Mouse (Mus musculus) bone marrow macrophage, adult 2 months (primary cell): ENCODE results near the gene Nprl2. TPM values are rescaled to one million over a fixed set of nuclear protein-coding genes. Genes with fewer than 3 reads are reported as not detected.

Source experiments
- H3K27ac ChIP-seq: 2 replicates; pipeline ENCODE4 v1.5.1; 2012; ENCODE audit warnings: low read depth, low read length; ENCODE audit not compliant: insufficient read depth
- H3K4me1 ChIP-seq: 2 replicates; pipeline ENCODE4 v1.6.1; 2012; ENCODE audit warnings: low read length; ENCODE audit not compliant: control insufficient read depth, insufficient read depth
- H3K4me3 ChIP-seq: 2 replicates; pipeline ENCODE4 v1.5.1; 2012; ENCODE audit warnings: mild to moderate bottlenecking, low read length, moderate library complexity; ENCODE audit not compliant: insufficient read depth
- CTCF ChIP-seq: IDR thresholded peaks from 2 replicates; pipeline ENCODE4 v1.5.1; 2012; ENCODE audit warnings: low read depth, mild to moderate bottlenecking, low read length, moderate library complexity
- POLR2A ChIP-seq: IDR thresholded peaks from 2 replicates; pipeline ENCODE4 v1.6.1; 2012; ENCODE audit warnings: mild to moderate bottlenecking, low read depth, low read length, borderline replicate concordance
- polyA plus RNA-seq: library from polyadenylated mRNA; stranded (reverse); fragments of >200 nt; gene quantifications from 2 replicates; pipeline ENCODE4 v1.2.4, GENCODE M21; 2012; ENCODE audit not compliant: missing spikeins, insufficient read depth, insufficient read length

Nprl2 gene
- polyA plus RNA-seq, 1 experiment, result 22.5 TPM

GRCm38 (mm10) chr9:107544729-107545128 is 2.7 kb downstream of the Nprl2 start:
- no peak overlapping the region for H3K4me3 ChIP-seq
- TF ChIP-seq CTCF (no peak), POLR2A (no peak)
- H3K27ac ChIP-seq, result no peak overlapping the region
- peaks cover 23% of the 10 kb centered on the region for H3K4me1 ChIP-seq

GRCm38 (mm10) chr9:107545199-107545598 is 3.2 kb downstream of the Nprl2 start:
- no peak overlapping the region for H3K27ac ChIP-seq

GRCm38 (mm10) chr9:107545602-107546001 is 3.6 kb downstream of the Nprl2 start:
- TF ChIP-seq CTCF, result peak; percentile 98
- TF ChIP-seq POLR2A, result no peak
- Histone ChIP-seq H3K4me1 (peaks cover 23% of the 10 kb centered on the region), H3K4me3 (no peak overlapping the region), H3K27ac (no peak overlapping the region)

More at GRCm38 (mm10) chr9:107545199-107545598, 3.2 kb downstream of the Nprl2 start:
- Histone ChIP-seq H3K4me1 (peaks cover 23% of the 10 kb centered on the region), H3K4me3 (no peak overlapping the region)
- TF ChIP-seq CTCF (no peak), POLR2A (no peak)

GRCm38 (mm10) chr9:107547026-107547425 is 5.0 kb downstream of the Nprl2 start, which contains the start of gene Zmynd10:
Gene Zmynd10, plus strand, starts transcription at chr9:107547298.
- no peak for TF ChIP-seq POLR2A
- no peak for TF ChIP-seq CTCF
- Histone ChIP-seq H3K4me1 (peaks cover 29% of the 10 kb centered on the region), H3K4me3 (0 out of 2 replicates have a peak within 1 kb of the TSS, but pooled peaks have one; percentile 21), H3K27ac (no peak within 1 kb of the TSS)

GRCm38 (mm10) chr9:107547957-107548356 is 5.9 kb downstream of the Nprl2 start:
- H3K27ac ChIP-seq, result no peak overlapping the region
- TF ChIP-seq CTCF (no peak), POLR2A (no peak)
- H3K4me3 ChIP-seq, result no peak overlapping the region
- peaks cover 29% of the 10 kb centered on the region for H3K4me1 ChIP-seq

DNA sequence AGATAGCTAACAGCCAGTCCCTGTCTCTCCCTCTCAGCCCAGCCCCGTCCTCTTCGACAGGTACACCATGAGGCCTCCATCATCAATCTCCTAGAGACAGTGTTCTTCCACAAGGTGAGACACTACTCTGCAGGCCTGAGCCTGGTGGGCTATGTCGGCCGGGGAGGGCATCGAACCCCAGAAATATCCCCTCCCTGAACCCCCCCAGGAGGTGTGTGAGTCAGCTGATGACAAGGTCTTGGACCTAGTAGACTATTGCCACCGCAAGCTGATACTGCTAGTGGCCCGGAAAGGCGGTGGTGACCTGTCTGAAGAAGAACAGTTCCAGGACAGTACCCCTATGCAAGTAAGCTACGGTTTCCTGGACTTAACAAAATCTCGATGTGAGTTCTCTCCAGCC is 6.8 kb downstream of the Nprl2 start:
- no peak overlapping the region for H3K27ac ChIP-seq
- no peak overlapping the region for H3K4me3 ChIP-seq
- TF ChIP-seq CTCF (no peak), POLR2A (no peak)
- H3K4me1 ChIP-seq, result peaks cover 34% of the 10 kb centered on the region

- no peak for TF ChIP-seq POLR2A
- TF ChIP-seq CTCF, result no peak
- H3K4me1 ChIP-seq, result peaks cover 34% of the 10 kb centered on the region
- H3K4me3 ChIP-seq, result no peak overlapping the region
- H3K27ac ChIP-seq, result no peak overlapping the region
Measured at GRCm38 (mm10) chr9:107549297-107550074, 7.5 kb downstream of the Nprl2 start.

DNA sequence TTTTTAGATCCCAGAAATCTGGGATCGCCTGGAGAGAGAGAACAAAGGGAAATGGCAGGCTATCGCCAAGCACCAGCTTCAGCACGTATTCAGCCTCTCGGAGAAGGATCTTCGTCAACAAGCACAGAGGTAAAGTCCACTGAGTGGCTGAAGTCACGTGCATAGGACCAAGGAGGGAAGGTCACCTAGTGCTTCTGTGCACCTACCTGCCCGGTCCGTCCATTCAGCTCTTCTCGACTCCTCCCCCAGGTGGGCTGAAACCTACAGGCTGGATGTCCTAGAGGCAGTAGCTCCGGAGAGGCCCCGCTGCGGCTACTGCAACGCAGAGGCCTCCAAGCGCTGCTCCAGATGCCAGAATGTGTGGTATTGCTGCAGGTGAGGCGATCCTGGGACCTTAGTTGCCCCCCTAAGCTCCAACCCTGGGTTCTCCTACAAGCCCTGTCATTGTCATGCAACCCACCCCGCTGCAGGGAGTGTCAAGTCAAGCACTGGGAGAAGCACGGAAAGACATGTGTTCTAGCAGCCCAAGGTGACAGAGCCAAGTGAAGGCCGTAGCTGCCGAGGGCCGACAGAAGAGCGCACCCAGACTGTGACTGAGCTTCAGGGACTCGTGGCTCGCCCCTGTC is 8.6 kb downstream of the Nprl2 start:
- no peak overlapping the region for H3K4me3 ChIP-seq
- H3K4me1 ChIP-seq, result peaks cover 34% of the 10 kb centered on the region
- TF ChIP-seq CTCF, result no peak
- TF ChIP-seq POLR2A, result no peak
- no peak overlapping the region for H3K27ac ChIP-seq

DNA sequence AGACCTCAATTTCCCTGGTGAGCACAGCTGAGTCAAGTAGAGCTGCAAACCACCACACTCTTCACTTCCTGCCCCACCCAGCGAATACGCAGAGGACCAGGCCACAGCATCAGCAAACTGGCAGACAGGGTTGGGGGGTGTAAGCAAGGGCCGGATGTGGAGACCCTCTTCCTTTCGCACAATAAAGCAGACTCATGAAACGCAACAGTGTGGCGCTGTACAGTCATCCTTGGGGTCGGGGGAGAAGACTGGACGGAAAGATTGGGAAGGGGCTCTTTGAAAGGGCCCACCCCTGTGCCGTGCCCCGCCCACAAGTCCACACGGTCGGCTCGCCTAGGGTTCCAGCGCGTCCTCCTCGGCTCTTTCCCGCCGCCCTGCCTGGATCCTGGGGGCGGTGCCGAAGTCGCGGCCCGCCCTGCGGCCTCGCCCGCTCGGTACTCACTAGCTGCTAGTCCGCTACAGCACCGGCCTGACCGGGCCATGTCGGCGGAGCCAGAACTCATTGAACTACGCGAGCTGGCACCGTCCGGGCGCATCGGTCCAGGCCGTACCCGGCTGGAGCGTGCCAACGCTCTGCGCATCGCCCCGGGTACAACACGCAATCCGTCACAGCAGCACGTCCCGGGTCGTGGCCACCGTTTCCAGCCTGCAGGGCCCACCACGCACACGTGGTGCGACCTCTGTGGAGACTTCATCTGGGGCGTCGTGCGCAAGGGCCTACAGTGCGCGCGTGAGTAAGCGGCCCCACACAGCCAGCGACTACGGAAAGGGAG is 9.3 kb downstream of the Nprl2 start, which contains the start of gene Rassf1:
TSS of gene Rassf1 (plus strand) at position 439 of the 773 bp plus-strand sequence.
- H3K4me1 ChIP-seq, result peaks cover 34% of the 10 kb centered on the region
- TF ChIP-seq CTCF (no peak), POLR2A (no peak)
- H3K4me3 ChIP-seq, result peak within 1 kb of the TSS; percentile 63
- H3K27ac ChIP-seq, result no peak within 1 kb of the TSS
